Mouse (Mus musculus): ENCODE measurements at regions not wholly inside any gene's neighbourhood (a gene's known extent, or its start where the extent isn't known, plus 50 kb on each side); places are given as distances from the start of the nearest gene placed in this dataset.

DNA sequence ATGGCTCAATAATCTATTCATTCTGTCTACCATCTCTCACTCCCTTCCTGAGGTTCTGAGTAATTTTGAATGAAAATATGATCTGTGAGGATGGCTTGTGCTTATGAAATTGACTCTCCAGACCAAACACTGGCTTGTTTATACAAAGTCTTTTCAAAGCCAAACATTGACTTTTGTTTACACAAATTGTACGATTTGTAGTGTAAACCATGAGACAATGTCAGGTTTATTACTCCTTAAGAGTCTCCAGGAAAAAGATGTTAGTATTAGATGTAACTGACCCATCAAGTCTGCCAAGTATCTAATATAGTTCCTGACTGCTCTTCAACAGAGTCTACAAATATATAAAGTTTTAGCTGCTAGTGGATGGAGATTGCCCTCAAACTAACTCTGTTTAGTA lies 1039.5 kb downstream of the Diaph3 start:
- H3K9ac ChIP-seq, result no peak overlapping the region
- H3K4me1 ChIP-seq (replicated peaks; ENCODE audit: control insufficient read depth, insufficient read depth, low read length), result no peaks in the 10 kb centered on the region
- no peak overlapping the region for H3K4me3 ChIP-seq (replicated peaks; ENCODE audit: low read length)
- no peaks in the 10 kb centered on the region for H3K27me3 ChIP-seq (ENCODE audit: control insufficient read depth, insufficient read depth, low read length)
- DNase-seq (ENCODE audit: low spot score), result no peak
- WGBS, result 80% methylated on average over 1 of the region's 1 CpGs
- H3K4me2 ChIP-seq (replicated peaks), result no peak overlapping the region
- no peak for ATAC-seq (ENCODE audit: low FRiP score)
- no peaks in the 10 kb centered on the region for H3K36me3 ChIP-seq (replicated peaks; ENCODE audit: control insufficient read depth, insufficient read depth)
- H3K9me3 ChIP-seq (ENCODE audit: control insufficient read depth, low read length), result no peaks in the 10 kb centered on the region
- no peak overlapping the region for H3K27ac ChIP-seq

DNA sequence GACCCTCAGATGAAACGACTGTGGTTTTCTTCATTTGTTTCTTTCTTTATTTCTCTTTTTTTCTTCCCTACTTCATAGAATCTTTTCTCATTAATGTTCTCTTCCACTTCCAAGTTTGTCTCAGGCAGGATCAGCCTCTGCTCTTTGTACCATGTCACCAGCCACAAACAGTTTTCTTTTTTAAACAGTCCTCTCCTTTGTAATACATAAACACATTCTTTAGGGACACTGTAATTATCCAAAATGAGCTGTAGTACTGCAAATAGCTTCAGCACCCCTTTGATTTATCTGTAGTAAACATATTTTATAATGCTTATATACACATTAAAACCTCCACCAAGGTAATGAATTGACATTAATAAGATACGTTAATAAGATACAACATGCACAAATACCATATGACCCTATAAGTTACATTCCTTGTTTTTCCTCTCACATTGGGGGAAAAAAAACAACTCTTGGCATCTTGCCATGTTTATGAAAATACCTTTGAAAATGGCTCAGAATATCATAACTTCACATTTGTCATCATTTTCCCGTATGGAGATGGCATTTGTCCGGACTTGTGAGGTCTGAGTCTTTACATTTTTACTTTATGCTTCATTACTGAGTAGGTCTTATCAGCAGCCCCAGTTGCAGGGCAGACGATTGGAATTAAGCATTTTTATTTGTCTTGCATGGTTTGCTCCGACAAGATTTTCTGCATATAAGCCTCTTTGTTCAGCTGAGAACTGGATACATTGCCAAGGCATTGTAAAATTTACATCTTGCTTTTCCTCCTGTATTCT lies 1070.5 kb downstream of the Diaph3 start:
- no peak overlapping the region for H3K9ac ChIP-seq
- no peaks in the 10 kb centered on the region for H3K9me3 ChIP-seq (ENCODE audit: control insufficient read depth, low read length)
- no peak for DNase-seq (ENCODE audit: low spot score)
- ATAC-seq (ENCODE audit: low FRiP score), result no peak
- no peak overlapping the region for H3K4me2 ChIP-seq (replicated peaks)
- WGBS, result 66% methylated on average over 6 of the region's 6 CpGs
- no peaks in the 10 kb centered on the region for H3K27me3 ChIP-seq (ENCODE audit: control insufficient read depth, insufficient read depth, low read length)
- H3K27ac ChIP-seq, result no peak overlapping the region
- no peaks in the 10 kb centered on the region for H3K4me1 ChIP-seq (replicated peaks; ENCODE audit: control insufficient read depth, insufficient read depth, low read length)
- no peaks in the 10 kb centered on the region for H3K36me3 ChIP-seq (replicated peaks; ENCODE audit: control insufficient read depth, insufficient read depth)
- no peak overlapping the region for H3K4me3 ChIP-seq (replicated peaks; ENCODE audit: low read length)

DNA sequence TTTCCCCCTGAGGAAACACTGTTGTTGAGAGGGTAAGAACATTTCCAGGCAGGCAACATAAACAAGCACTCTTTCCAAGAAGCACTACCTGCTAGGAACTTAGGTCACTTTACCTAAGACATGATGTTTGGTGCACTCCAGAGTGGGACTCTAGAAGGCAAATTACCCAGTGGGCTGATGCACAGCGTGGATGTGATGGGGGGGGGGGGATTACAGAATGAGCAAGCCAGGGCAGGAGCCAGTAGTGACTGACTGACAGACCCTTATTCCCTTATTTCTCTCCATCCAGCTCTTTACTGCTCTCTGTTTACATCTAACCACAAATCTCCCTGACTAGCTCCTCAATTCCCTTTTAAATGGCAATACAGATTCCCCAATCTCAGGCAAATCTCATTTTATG lies 1071.7 kb downstream of the Diaph3 start:
- Histone ChIP-seq H3K36me3 (replicated peaks; ENCODE audit: control insufficient read depth, insufficient read depth) (no peaks in the 10 kb centered on the region), H3K27ac (no peak overlapping the region), H3K4me1 (replicated peaks; ENCODE audit: control insufficient read depth, insufficient read depth, low read length) (no peaks in the 10 kb centered on the region), H3K9ac (no peak overlapping the region), H3K9me3 (ENCODE audit: control insufficient read depth, low read length) (no peaks in the 10 kb centered on the region), H3K4me3 (replicated peaks; ENCODE audit: low read length) (no peak overlapping the region), H3K27me3 (ENCODE audit: control insufficient read depth, insufficient read depth, low read length) (no peaks in the 10 kb centered on the region), H3K4me2 (replicated peaks) (no peak overlapping the region)
- ATAC-seq (ENCODE audit: low FRiP score) (no peak), DNase-seq (ENCODE audit: low spot score) (no peak)
- 53% methylated on average over 1 of the region's 1 CpGs for WGBS

DNA sequence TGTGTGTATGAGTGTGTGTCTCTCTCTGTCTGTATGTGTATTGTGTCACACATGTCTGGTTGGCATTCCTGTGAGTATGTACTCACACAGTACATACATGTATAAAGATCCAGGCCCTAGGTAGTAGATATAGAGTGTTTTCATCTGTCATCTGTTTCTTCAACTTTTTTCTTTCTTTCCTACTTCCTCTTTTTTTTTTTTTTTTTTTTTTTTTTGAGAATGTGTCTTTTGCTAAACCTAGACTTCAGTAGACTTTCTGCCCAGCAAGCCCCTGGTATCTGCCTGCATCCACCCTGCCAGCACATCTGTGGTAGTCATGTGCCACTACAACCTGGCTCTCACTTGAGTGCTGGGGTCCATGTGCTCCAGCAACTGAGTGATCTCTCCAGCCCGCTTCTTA lies 1073.3 kb downstream of the Diaph3 start:
- Histone ChIP-seq H3K27ac (no peak overlapping the region), H3K27me3 (ENCODE audit: control insufficient read depth, insufficient read depth, low read length) (no peaks in the 10 kb centered on the region), H3K9me3 (ENCODE audit: control insufficient read depth, low read length) (no peaks in the 10 kb centered on the region), H3K36me3 (replicated peaks; ENCODE audit: control insufficient read depth, insufficient read depth) (no peaks in the 10 kb centered on the region), H3K4me2 (replicated peaks) (no peak overlapping the region), H3K4me3 (replicated peaks; ENCODE audit: low read length) (no peak overlapping the region), H3K4me1 (replicated peaks; ENCODE audit: control insufficient read depth, insufficient read depth, low read length) (no peaks in the 10 kb centered on the region), H3K9ac (no peak overlapping the region)
- DNase-seq (ENCODE audit: low spot score), result no peak
- 96% methylated on average over 1 of the region's 1 CpGs for WGBS
- no peak for ATAC-seq (ENCODE audit: low FRiP score)

DNA sequence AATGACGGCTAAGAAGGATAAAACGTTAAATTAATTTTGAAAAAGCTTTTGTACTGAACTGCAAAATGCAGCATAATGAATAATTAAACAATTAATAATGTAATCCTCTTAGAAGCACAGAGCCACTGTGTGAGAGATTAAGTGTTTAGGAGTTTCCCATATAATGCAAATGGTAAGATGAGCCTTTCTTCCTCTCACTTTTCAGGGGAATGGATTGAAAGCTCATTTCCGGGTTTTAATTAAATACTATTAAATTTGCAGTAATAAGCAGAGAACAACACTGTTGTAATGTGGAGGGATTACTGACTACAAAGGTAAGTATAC lies 1077.5 kb downstream of the Diaph3 start:
- WGBS, result 56% methylated on average over 3 of the region's 3 CpGs

DNA sequence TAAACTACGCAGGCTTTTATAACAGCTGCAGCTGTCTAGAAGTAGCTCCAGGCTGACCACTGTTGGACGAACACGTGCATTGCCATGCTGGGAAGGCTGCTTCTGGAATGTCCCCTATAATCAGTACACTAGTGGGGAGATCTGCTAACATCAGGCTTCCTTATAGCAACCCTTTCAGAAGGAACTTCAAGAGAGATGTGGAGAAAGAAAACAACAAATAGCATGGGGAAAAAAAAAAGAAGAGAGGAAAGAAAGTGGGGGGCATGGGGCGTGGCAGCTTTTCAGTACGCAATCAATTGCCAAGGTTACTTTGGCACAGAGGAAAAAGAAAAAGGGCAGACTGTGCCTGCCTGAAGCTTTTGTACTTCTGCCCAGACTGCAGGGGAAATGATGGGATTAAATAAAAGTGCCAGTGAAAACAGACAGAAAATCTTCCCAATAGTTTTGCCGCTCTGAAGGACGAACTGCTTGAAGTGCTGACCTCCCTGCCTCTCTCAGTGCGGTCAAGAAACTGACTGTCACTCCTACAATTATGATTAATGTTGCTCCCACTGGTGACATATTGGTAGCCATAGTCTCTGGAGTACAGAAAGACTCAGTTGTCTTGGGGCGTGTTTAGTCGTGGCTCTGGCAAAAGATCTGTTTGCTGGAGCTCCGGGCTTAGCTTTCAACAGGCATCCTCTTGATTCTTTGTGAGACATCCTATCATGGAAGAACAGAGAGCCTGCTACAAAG lies 1078.0 kb downstream of the Diaph3 start:
- WGBS, result 54% methylated on average over 11 of the region's 11 CpGs
- H3K27me3 ChIP-seq (ENCODE audit: control insufficient read depth, insufficient read depth, low read length), result no peaks in the 10 kb centered on the region
- DNase-seq (ENCODE audit: low spot score), result peak; percentile 53
- H3K4me2 ChIP-seq (replicated peaks), result no peak overlapping the region
- no peaks in the 10 kb centered on the region for H3K9me3 ChIP-seq (ENCODE audit: control insufficient read depth, low read length)
- no peaks in the 10 kb centered on the region for H3K4me1 ChIP-seq (replicated peaks; ENCODE audit: control insufficient read depth, insufficient read depth, low read length)
- ATAC-seq (ENCODE audit: low FRiP score), result peak; percentile 74; the same call in 1 of the 2 replicates
- H3K4me3 ChIP-seq (replicated peaks; ENCODE audit: low read length), result no peak overlapping the region
- H3K27ac ChIP-seq, result no peak overlapping the region
- H3K9ac ChIP-seq, result no peak overlapping the region
- H3K36me3 ChIP-seq (replicated peaks; ENCODE audit: control insufficient read depth, insufficient read depth), result no peaks in the 10 kb centered on the region

More for the DNA sequence above, 1077.5 kb downstream of the Diaph3 start:
- no peak overlapping the region for H3K4me3 ChIP-seq (replicated peaks; ENCODE audit: low read length)
- no peak for DNase-seq (ENCODE audit: low spot score)
- no peak overlapping the region for H3K4me2 ChIP-seq (replicated peaks)
- no peaks in the 10 kb centered on the region for H3K9me3 ChIP-seq (ENCODE audit: control insufficient read depth, low read length)
- H3K4me1 ChIP-seq (replicated peaks; ENCODE audit: control insufficient read depth, insufficient read depth, low read length), result no peaks in the 10 kb centered on the region
- H3K27me3 ChIP-seq (ENCODE audit: control insufficient read depth, insufficient read depth, low read length), result no peaks in the 10 kb centered on the region
- H3K9ac ChIP-seq, result no peak overlapping the region
- no peaks in the 10 kb centered on the region for H3K36me3 ChIP-seq (replicated peaks; ENCODE audit: control insufficient read depth, insufficient read depth)
- no peak overlapping the region for H3K27ac ChIP-seq
- ATAC-seq (ENCODE audit: low FRiP score), result no peak

DNA sequence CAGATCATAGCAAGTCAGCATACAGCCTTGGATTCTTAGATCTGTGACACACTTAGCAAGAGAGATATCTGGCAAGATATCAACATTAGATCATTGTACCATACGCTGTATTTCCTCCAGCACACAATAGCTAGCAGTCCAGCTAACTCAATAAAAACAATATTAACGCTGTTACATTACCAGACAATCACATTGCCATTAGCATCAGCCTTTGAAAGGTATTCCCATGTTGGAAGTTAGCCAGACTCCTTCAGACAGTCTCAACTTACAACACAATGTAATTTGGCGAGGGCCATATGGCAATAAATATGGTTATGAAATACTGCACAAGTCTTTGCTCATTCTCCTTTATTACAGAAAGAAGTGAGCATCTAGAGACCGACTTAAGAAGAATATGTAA lies 1084.0 kb downstream of the Diaph3 start:
- no peaks in the 10 kb centered on the region for H3K36me3 ChIP-seq (replicated peaks; ENCODE audit: control insufficient read depth, insufficient read depth)
- no peak overlapping the region for H3K4me3 ChIP-seq (replicated peaks; ENCODE audit: low read length)
- ATAC-seq (ENCODE audit: low FRiP score) (no peak), DNase-seq (ENCODE audit: low spot score) (no peak)
- no peaks in the 10 kb centered on the region for H3K9me3 ChIP-seq (ENCODE audit: control insufficient read depth, low read length)
- no peak overlapping the region for H3K27ac ChIP-seq
- WGBS, result 64% methylated on average over 4 of the region's 4 CpGs
- H3K4me2 ChIP-seq (replicated peaks), result no peak overlapping the region
- no peaks in the 10 kb centered on the region for H3K27me3 ChIP-seq (ENCODE audit: control insufficient read depth, insufficient read depth, low read length)
- H3K4me1 ChIP-seq (replicated peaks; ENCODE audit: control insufficient read depth, insufficient read depth, low read length), result no peaks in the 10 kb centered on the region
- H3K9ac ChIP-seq, result no peak overlapping the region

DNA sequence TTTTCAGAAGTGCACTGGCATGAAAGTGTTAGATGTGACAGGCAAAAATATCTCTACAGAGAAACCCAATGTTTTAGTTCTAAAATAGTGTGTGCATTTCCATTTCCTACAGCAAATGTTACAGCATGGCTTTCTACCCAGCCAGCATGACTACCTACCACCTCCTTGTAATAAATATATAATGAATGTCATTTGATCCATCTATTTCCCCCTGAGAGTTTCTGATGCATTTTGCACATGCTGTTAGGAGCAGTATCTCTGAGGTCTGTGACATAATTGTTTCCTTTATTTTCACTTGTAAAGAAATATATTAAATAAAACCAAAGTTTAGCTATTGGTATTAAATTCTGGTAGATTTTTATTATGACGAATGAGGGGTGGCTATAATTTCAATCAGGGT lies 1086.4 kb downstream of the Diaph3 start:
- Histone ChIP-seq H3K27me3 (ENCODE audit: control insufficient read depth, insufficient read depth, low read length) (no peaks in the 10 kb centered on the region), H3K9ac (no peak overlapping the region), H3K36me3 (replicated peaks; ENCODE audit: control insufficient read depth, insufficient read depth) (no peaks in the 10 kb centered on the region), H3K4me1 (replicated peaks; ENCODE audit: control insufficient read depth, insufficient read depth, low read length) (no peaks in the 10 kb centered on the region), H3K9me3 (ENCODE audit: control insufficient read depth, low read length) (no peaks in the 10 kb centered on the region), H3K27ac (no peak overlapping the region), H3K4me3 (replicated peaks; ENCODE audit: low read length) (no peak overlapping the region), H3K4me2 (replicated peaks) (no peak overlapping the region)
- ATAC-seq (ENCODE audit: low FRiP score), result no peak
- 78% methylated on average over 1 of the region's 1 CpGs for WGBS
- DNase-seq (ENCODE audit: low spot score), result no peak

DNA sequence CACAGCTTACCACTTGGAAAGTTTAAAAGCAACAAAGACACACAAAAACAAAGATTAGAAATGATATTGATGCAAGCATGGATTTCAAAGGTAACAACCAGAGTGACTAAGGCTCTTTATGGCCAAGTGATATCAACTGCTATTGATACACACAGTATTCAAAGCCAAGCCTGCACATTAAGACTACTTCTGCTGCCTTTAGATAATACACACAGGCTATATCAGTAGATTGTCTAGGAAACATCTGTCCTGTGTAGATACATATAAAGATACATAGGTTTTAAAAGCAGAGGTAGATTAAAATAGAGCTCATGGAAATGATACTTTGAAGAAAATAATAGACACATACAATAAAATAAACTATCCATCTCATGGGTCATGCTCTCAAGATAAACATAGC lies 1111.6 kb downstream of the Diaph3 start:
- no peak for DNase-seq (ENCODE audit: low spot score)
- no peaks in the 10 kb centered on the region for H3K27me3 ChIP-seq (ENCODE audit: control insufficient read depth, insufficient read depth, low read length)
- H3K4me3 ChIP-seq (replicated peaks; ENCODE audit: low read length), result no peak overlapping the region
- H3K9ac ChIP-seq, result no peak overlapping the region
- H3K4me1 ChIP-seq (replicated peaks; ENCODE audit: control insufficient read depth, insufficient read depth, low read length), result no peaks in the 10 kb centered on the region
- no peak for ATAC-seq (ENCODE audit: low FRiP score)
- no peak overlapping the region for H3K4me2 ChIP-seq (replicated peaks)
- no peaks in the 10 kb centered on the region for H3K36me3 ChIP-seq (replicated peaks; ENCODE audit: control insufficient read depth, insufficient read depth)
- no peaks in the 10 kb centered on the region for H3K9me3 ChIP-seq (ENCODE audit: control insufficient read depth, low read length)
- H3K27ac ChIP-seq, result no peak overlapping the region
